Mouse (Mus musculus): ENCODE measurements around the gene Zdhhc5.

DNA sequence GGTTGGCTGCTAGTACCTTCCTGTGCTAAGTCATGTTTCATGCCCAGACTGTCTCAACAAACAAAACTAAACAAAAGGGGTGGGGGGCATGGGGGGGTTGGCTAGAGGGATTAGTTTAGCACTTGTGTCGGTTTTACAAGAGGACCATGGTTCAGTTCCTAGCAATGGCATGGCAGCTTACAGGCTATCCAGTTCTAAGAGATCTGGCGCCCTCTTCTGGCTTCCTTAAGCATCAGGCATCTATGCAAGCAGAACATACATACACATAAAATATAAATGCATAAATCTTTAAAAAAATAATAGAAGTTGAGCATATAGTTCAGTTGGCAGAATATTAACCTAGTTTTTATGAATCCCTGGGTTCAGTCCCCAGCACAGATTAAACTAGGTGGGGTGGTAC is 52.1 kb downstream of the Zdhhc5 start:
- TF ChIP-seq POLR2A (IDR thresholded peaks at IDR 0.05; ENCODE audit: insufficient read depth, low read depth, low read length) (no peak), CTCF (IDR thresholded peaks at IDR 0.05; ENCODE audit: insufficient read depth, low read depth, low read length) (no peak)
